Mouse (Mus musculus) urinary bladder, postnatal 36 days (tissue): ENCODE data around the gene Slc16a10.

Source experiments
- DNase-seq, 2 experiments: peaks; one replicate each; pipeline ENCODE4 v3.0.0; 2022; ENCODE audit warnings: low spot score in 2 of 2, mixed read lengths in 1 of 2

The Slc16a10 gene

GRCm38 (mm10) chr10:40109520-40109919 is 32.5 kb downstream of the Slc16a10 start:
- no peak for DNase-seq

- no peak for DNase-seq
Observed at GRCm38 (mm10) chr10:40108992-40109391, 33.1 kb downstream of the Slc16a10 start.

DNA sequence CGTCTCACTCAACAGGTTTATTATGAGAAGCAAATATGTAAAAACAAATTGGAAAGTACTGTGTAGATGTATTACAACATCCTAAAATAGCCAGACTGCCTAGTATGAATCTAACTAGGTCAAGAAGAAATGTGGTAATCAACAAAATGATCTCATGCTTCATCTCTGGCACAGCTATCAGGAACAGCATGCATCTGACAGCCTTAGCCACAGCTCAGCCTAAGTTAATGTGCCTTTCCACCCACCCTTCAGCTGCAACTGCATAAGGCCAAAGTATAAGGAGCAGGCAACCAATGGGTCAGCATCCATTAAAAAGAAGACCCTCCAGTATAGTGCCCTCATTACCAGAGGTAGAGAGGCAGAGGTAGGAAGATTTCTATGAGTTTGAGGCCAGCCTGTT is 34.1 kb downstream of the Slc16a10 start:
- no peak for DNase-seq

- DNase-seq: no peak
Observed at GRCm38 (mm10) chr10:40105174-40105573, 36.9 kb downstream of the Slc16a10 start.

- DNase-seq: no peak
Observed at GRCm38 (mm10) chr10:40103790-40104189, 38.3 kb downstream of the Slc16a10 start.

GRCm38 (mm10) chr10:40102986-40103385 is 39.1 kb downstream of the Slc16a10 start:
- no peak for DNase-seq

GRCm38 (mm10) chr10:40102166-40102565 is 39.9 kb downstream of the Slc16a10 start:
- DNase-seq: no peak

DNA sequence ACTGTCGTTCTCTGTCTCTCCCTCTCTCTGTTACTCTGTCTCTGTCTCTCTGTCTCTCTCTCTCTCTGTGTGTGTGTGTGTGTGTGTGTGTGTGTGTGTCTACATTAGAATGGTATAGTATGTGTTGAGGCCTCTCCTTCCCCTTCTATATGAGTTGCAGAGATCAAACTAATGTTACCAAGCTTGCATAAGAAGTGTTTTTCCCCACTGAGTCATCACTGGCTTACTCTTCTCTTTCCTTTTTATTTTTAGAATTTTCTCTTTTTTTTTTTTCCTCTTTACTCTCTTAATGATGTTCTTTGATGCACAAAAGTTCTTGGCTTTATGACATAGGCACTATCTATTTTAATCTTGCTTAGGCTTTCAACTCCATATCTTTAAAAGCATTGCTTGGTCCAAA is 43.6 kb downstream of the Slc16a10 start:
- no peak for DNase-seq

- no peak for DNase-seq
Observed at GRCm38 (mm10) chr10:40097519-40097918, 44.5 kb downstream of the Slc16a10 start.

DNA sequence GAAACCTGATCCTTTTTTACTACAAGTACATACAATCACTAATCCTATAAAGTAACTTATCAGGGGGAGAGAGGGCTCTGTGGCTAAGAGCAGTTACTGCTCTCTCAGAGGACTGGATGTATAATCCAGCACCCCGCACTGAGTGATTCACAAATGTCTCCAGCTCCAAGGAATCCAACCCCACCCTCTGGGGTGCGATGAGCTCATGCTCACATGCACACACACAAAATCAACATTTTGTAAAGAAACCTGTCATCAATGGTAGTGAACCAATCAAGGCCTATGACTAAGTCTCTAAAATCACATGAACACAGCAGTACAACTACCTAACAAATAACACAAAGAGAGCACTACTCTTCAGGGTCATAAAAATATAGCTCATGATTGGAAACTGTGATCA is 47.3 kb downstream of the Slc16a10 start:
- no peak for DNase-seq

DNA sequence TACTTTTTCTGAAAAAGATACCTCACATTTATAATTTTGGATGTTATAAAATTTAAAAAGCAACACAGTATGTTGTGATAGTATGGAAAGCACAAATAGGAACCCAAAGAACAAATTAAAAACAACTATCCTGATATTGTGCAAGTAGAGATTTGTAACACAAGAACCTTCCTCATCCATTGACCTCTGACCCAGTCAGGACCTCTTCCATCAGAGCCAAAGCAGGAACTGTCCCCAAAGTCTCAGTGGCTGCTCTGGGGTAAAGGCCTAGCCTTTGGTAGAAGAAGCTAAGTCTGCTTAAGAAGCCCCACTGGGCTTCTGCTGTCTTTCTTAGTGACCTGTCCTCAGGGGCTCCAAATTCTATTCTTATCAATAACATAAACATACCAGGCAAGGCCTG is 48.5 kb downstream of the Slc16a10 start:
- DNase-seq: no peak

DNA sequence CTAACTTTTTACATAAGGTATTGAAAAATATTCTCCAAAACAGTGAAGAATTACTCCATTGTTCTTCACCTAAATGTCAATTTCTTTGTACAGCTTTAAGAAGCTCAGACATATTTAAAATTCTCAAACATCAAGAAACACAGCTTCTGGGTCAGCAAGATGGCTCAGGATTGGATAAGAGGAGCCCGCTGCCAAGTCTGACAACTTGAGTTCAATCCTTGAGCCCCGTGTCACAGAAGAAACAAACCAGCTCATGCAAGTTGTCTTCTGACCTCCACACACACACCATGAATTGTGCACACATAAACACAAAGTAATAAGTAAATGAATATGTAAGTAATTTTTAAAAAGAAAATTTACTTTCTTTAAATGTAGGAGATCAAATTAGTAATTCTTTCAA is 50.6 kb downstream of the Slc16a10 start:
- no peak for DNase-seq

DNA sequence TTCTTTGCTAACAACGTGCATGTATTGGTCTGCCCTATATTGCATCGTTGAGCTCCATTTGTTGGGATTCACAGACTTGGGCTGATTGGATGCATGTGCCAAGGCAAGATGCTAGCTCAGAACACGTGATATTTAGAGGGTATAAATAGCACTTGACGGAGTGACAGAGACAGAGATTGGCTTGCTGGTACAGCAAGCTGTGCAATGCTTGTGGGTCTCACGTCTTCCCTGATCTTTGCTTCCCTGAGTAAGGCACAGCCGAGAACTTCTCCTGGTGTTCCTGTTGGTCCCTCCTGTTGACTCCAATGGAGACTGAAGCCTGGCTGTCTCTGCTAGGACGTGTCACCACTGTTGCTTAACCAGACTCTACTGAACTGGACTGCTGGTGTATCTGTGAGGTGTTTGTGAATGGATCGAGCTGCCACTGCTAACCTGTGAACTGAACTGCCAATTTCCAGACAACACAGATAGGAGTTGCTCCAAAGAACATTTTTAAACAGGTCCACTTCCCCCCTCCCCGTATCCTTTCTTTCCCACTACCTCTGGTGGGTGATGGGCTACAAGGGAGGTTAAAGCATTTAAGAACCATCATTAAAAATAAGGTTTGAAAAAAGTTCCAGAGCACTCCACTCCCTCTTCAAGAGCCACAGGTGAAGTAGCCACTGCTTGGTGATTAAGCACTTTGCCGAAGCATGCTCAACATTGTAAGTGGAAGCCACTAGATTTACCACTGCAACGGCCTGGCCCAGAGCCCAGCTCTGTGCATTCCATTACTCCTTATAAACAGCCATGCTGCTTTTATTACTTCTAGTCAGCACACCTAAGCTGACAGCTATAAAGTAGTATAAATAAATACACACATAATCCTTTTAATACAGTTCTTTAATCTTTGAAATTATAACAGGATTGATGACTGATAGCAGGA is 51.3 kb downstream of the Slc16a10 start:
- peak in 1 of 2 experiments; percentile 27 for DNase-seq

DNA sequence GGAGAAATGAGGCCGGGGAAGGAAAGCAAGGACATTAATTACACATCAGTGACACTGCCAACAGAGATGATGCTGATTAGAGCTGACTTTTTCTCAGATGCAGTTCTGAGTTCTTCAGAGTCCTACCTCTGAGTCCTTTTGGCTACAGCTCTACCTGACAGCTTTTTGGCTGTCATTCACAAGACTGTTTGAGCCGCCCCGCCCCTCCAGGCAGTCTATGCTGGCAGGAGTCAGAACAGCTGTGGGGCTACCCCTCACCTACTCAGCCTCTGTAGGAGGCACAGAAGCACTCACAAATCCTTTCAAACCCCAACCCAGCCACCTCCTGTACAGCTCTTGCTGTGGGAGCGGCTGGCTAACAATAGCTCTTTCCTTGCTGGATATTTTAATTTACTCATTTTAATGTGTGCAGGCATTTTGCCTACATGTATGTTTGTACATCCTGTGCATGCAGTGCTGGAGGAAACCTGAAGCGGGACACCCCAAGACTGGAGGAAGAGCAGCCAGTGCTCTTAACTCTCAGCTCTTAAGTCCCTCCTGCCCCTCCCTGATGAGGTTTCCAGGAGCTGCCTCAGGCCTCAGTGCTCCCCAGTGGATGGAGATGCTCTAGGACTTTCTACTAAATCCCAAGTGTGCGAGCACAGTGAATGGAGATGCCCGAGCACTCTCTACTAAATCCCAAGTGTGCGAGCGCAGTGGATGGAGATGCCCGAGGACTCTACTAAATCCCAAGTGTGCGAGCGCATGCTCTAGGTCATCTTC is 57.5 kb downstream of the Slc16a10 start:
- peak; percentile 18 to 46 for DNase-seq

- DNase-seq: no peak
Observed at GRCm38 (mm10) chr10:40083556-40083955, 58.5 kb downstream of the Slc16a10 start.

DNA sequence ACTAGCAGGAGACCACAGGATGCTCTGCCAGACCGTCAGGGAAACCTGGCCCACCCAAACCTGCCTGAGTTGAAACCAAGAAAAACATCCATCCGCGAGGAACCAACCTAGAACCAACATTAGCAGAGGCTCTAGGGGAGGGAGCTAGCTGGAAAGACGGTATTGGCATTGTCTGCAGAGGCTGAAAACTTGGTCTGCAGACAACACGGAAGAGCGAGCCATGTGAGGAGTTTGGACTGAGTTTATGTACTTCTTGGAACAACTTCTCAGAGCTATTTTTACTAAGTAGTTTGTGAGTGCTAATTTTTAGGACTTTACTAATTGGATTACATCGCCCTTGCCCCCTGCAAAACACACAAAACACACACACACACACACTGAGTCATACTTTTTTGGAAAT is 59.4 kb downstream of the Slc16a10 start:
- no peak for DNase-seq

- DNase-seq: no peak
Observed at GRCm38 (mm10) chr10:40080533-40080932, 61.5 kb downstream of the Slc16a10 start.

- DNase-seq: no peak
Observed at GRCm38 (mm10) chr10:40079256-40079655, 62.8 kb downstream of the Slc16a10 start.

- no peak for DNase-seq
Observed at GRCm38 (mm10) chr10:40077960-40078353, 64.1 kb downstream of the Slc16a10 start.

GRCm38 (mm10) chr10:40077346-40077959 is 64.6 kb downstream of the Slc16a10 start:
- no peak for DNase-seq

DNA sequence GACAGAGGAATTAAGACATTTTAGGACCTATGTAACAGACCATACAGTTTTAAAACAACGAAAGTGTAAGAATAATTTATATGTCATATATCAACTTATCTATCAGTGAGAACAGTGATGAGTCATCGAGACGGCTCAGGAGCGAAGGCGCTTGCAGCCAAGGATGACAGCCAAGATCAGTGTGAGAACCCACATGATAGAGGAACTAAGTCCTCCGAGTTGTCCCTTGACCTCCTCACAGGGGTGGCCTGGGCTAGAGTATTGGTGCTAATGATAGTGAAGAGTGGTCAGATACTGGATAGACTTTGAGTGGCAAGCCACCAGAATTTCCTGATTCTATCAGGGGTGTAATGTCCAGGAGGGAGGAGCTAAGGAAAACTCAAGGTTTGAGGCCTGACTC is 68.5 kb downstream of the Slc16a10 start:
- no peak for DNase-seq

GRCm38 (mm10) chr10:40070684-40071083 is 71.4 kb downstream of the Slc16a10 start:
- DNase-seq: no peak
